Mouse (Mus musculus) gastrocnemius, adult 18-20 months (tissue): ENCODE data around the gene Cd38. TPM values are rescaled to one million over a fixed set of nuclear protein-coding genes. Genes with fewer than 3 reads are reported as not detected.

Experiments used
- DNase-seq: peaks from one replicate; pipeline ENCODE4 v3.0.0; 2021; ENCODE audit warnings: low spot score
- total RNA-seq, 2 experiments: library from RNA; stranded (reverse); gene quantifications; 2 replicates each; pipeline ENCODE4 v1.2.3; 2021

Cd38 gene
- total RNA-seq, 2 experiments from 2014 or later = 1.7 to 2.1 TPM

- DNase-seq = no peak
Observed at GRCm38 (mm10) chr5:43947330-43947977, 79.1 kb downstream of the Cd38 start.

GRCm38 (mm10) chr5:43948111-43948743 is 79.9 kb downstream of the Cd38 start:
- DNase-seq = peak; percentile 4

- DNase-seq = peak; percentile 2
Observed at GRCm38 (mm10) chr5:43948748-43949275, 80.5 kb downstream of the Cd38 start.

GRCm38 (mm10) chr5:43953241-43953640 is 84.9 kb downstream of the Cd38 start:
- no peak for DNase-seq

- DNase-seq = no peak
Observed at GRCm38 (mm10) chr5:43959884-43960440, 91.6 kb downstream of the Cd38 start.

- DNase-seq = no peak
Observed at GRCm38 (mm10) chr5:43961056-43961455, 92.7 kb downstream of the Cd38 start.

Other genes starting within 250 kb of the Cd38 start
- gene Cc2d2a, start 206.2 kb upstream of the Cd38 start, total RNA-seq = 1 to 10 TPM; 4.0 to 5.7 TPM
- not detected for gene Bst1, start 49.7 kb upstream of the Cd38 start, total RNA-seq
- 10 to 100 TPM; 31.5 to 38.6 TPM for gene Fbxl5, start 46.9 kb upstream of the Cd38 start, total RNA-seq
- 1 to 10 TPM; 6.3 to 6.8 TPM for gene Gm7879, start 44.6 kb downstream of the Cd38 start, total RNA-seq
- 10 to 100 TPM in 1 of 2 experiments, 1 to 10 TPM in 1; 6.4 to 10.4 TPM for gene Fgfbp1, start 113.2 kb downstream of the Cd38 start, total RNA-seq
- 1 to 10 TPM; 5.9 to 8.5 TPM for gene Prom1, start 233.5 kb downstream of the Cd38 start, total RNA-seq